Mouse (Mus musculus) megakaryocyte-erythroid progenitor cell, adult 5-6 weeks (primary cell): ENCODE data around the gene Rpl38. TPM values are rescaled to one million over a fixed set of nuclear protein-coding genes. Genes with fewer than 3 reads are reported as not detected.

Experiments
- ATAC-seq: replicated peaks from 2 replicates; pipeline ENCODE4 v1.8.0; 2016; ENCODE audit warnings: mild to moderate bottlenecking, inconsistent platforms; ENCODE audit not compliant: severe bottlenecking, poor library complexity, low FRiP score, low TSS enrichment
- total RNA-seq, 2 experiments: library from RNA; stranded (forward) in 1 of 2; stranded (reverse) in 1 of 2; fragments of 200-1000, 215-1000 nt in 1 of 2; fragments of >200 nt in 1 of 2; fragmentation: Nextera tagmentation in 1 of 2; gene quantifications; 2 replicates each; pipeline ENCODE4 v1.2.3; 2014 to 2017

Gene Rpl38
- total RNA-seq, 2 experiments from 2014 or later: 2,953 to 4,894 TPM

GRCm38 (mm10) chr11:114693456-114693855 lies 25.1 kb downstream of the Rpl38 start:
- ATAC-seq: no peak

- no peak for ATAC-seq
Observed at GRCm38 (mm10) chr11:114694451-114694850, 26.1 kb downstream of the Rpl38 start.

- no peak for ATAC-seq
Observed at GRCm38 (mm10) chr11:114698496-114698895, 30.2 kb downstream of the Rpl38 start.

GRCm38 (mm10) chr11:114699511-114699910 lies 31.2 kb downstream of the Rpl38 start:
- ATAC-seq: no peak

- ATAC-seq: no peak
Observed at GRCm38 (mm10) chr11:114702311-114702995, 34.1 kb downstream of the Rpl38 start.

- ATAC-seq: no peak
Observed at GRCm38 (mm10) chr11:114702996-114703361, 34.7 kb downstream of the Rpl38 start.

DNA sequence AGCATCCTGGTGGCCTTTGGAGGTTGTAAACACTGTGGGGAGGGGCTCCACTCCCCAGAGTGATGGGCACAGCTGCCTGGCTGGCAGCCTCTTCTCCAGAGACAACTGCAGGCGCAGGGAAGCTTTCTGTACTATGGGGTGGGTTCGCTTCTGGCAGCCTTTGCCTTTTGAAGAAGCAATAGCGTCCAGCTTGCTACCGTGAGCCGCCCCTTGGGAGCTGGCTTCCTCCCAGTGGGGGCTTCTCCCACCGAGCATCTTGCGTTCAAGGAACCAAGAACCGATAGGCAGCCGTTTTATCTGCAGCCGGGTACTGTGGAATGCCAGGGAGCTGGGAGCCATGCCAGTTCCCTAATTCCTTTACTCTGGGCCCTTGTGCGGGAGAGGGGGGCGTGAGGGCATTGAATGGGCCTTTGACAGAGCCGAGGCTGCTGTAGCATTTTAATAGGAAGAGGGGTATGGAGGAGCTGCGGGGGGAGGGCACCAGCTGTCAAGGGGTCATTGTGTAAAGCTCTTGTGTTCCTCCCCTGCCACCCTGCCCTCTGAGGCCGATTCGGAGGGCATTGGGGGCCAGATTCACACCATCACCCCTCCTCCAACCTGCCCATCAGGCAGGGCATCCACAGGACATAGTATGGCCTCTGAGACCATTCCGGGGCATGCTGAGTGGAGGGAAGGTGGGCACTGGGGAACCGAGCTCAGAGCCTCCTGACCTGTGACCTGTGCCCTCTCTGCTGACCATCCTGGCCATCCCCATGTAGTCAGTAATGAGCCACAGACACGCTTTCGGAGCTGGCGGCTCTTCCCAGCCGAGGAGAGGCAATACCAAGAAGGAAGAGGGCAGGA lies 36.0 kb downstream of the Rpl38 start:
- ATAC-seq: no peak

DNA sequence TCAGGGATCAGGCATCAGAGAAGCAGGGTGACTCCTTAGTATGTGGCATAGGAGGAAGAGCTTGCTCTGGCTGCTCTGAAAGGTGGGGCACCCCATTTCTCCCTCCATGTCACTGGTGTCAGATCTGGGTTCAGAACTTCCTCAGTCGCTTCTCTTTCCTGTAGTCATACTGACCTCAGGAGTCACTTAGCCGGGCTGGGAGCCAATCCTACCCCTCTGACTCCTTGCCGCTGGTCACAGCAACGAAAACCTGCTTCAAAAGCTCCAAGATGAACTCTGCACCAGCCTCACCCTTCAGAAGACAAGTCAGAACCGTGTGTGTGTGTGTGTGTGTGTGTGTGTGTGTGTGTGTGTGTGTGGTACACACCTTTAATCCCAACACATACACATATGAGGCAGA lies 38.0 kb downstream of the Rpl38 start:
- ATAC-seq: no peak

DNA sequence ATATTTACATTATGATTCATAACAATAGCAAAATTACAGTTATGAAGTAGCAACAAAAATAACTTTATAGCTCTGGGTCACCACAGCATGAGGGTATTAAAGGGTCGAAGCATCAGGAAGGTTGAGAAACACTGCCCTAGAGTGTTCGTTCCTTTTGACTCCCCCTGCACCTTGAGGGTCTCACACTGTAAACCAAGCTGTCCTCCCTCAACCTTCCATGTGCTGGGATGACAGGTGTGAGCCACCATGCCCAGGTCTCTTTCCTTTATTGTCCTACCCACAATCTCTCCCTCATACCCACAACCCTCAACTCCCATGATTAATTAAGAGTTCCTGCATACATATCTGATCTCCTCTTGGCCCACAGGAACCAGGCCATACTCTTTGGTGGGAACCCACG lies 43.1 kb downstream of the Rpl38 start:
- ATAC-seq: no peak

DNA sequence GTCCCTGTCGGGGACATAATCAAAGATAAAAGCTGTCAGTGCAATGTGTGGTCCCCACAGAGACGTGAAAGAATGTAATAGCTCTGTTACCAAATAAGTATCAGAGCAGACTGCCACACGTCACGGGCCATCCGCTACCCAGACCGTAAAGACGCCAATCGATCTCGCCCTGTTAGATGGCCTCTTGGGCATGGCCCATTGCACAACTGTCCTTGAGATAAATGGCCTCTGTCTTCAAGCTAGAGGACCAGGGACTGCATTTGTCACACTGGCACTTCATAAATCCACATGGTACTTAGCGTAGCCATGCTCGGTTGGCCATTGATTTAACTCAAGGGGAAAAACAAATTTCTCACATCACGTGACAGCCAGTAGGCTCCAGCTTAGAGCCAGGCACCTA lies 43.5 kb downstream of the Rpl38 start:
- ATAC-seq: no peak

GRCm38 (mm10) chr11:114714526-114714925 lies 46.2 kb downstream of the Rpl38 start:
- ATAC-seq: no peak

DNA sequence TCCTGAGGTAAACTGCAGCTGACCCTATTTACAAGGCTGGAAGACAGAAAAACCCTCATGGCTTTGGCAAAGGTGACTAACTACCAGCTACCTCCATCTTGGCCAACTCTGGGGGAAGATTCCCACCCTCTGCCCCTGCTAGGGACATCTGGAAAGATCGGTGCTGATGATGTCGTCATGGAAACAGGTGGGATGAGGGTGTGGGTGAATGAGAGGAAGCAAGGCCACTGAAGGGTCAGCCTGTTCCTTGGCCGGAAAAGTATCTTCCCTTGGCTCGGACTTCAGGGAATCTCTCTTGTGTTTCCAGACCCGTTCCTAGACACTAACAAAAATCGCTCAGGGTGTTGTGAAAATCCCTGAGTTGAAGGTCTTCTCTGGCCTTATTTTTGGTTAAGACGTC lies 47.2 kb downstream of the Rpl38 start:
- no peak for ATAC-seq

DNA sequence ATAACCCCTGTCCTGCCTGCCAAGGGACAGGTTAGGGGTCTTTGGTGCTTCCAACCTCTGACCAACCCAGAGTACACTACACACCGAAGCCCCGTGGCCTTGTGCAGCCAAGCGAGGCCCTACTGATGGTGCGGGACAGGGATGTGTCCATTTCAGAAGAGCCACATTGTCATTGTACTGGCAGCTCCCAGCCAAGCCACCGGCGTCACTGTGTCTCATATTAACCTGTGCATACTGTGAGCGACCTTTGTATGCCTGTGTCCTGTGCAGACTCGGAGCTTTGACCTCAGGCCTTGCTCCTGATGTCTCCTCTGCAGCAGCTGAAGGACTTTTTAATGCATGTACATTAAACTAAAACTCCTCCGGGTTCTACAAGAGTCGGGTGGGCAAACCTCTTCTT lies 52.2 kb downstream of the Rpl38 start:
- no peak for ATAC-seq

Other genes with a start within 250 kb of the Rpl38 start
- 0.57 and 1.6 TPM in 2 replicates for gene Ttyh2, start 6.9 kb downstream of the Rpl38 start, total RNA-seq (2014; fragmentation: Nextera tagmentation)
- 1.4 TPM in 2 replicates for gene Ttyh2, start 6.9 kb downstream of the Rpl38 start, total RNA-seq (2017)
- gene Dnaic2, start 58.9 kb downstream of the Rpl38 start, total RNA-seq (2014; fragmentation: Nextera tagmentation): not detected in 2 replicates
- gene Dnaic2, start 58.9 kb downstream of the Rpl38 start, total RNA-seq (2017): not detected in 2 replicates
- gene Kif19a, start 96.9 kb downstream of the Rpl38 start, total RNA-seq (2014; fragmentation: Nextera tagmentation): not detected in 2 replicates
- gene Kif19a, start 96.9 kb downstream of the Rpl38 start, total RNA-seq (2017): not detected in 2 replicates
- gene Btbd17, start 127.4 kb downstream of the Rpl38 start, total RNA-seq (2014; fragmentation: Nextera tagmentation): not detected in 2 replicates
- gene Btbd17, start 127.4 kb downstream of the Rpl38 start, total RNA-seq (2017): not detected in 2 replicates
- not detected in 2 replicates for gene Gpr142, start 130.4 kb downstream of the Rpl38 start, total RNA-seq (2014; fragmentation: Nextera tagmentation)
- not detected in 2 replicates for gene Gpr142, start 130.4 kb downstream of the Rpl38 start, total RNA-seq (2017)
- gene Gprc5c, start 182.6 kb downstream of the Rpl38 start, total RNA-seq (2014; fragmentation: Nextera tagmentation): not detected in 2 replicates
- not detected in 2 replicates for gene Gprc5c, start 182.6 kb downstream of the Rpl38 start, total RNA-seq (2017)
- 0.52 and 1.9 TPM in 2 replicates for gene Cd300a, start 221.5 kb downstream of the Rpl38 start, total RNA-seq (2014; fragmentation: Nextera tagmentation)
- 1.3 and 5.7 TPM in 2 replicates for gene Cd300a, start 221.5 kb downstream of the Rpl38 start, total RNA-seq (2017)